Mouse (Mus musculus) small intestine, adult 2 months (tissue): ENCODE data around the gene Opalin.

Experiments used
- CTCF ChIP-seq: fragments of 200-500 bp; IDR thresholded peaks from 2 replicates; pipeline ENCODE4 v1.5.1; 2012; ENCODE audit warnings: low read depth, mild to moderate bottlenecking, control low read depth, inconsistent platforms, low read length, moderate library complexity, mixed read lengths; ENCODE audit not compliant: insufficient replicate concordance, insufficient read length; ENCODE audit errors: extremely low read depth
- POLR2A ChIP-seq: fragments of 200-500 bp; IDR thresholded peaks from 2 replicates; pipeline ENCODE4 v1.6.1; 2012; ENCODE audit warnings: low read depth, mild to moderate bottlenecking, control low read depth, inconsistent platforms, low read length, moderate library complexity

GRCm38 (mm10) chr19:41113911-41114531 lies 37.1 kb upstream of the Opalin start:
- TF ChIP-seq POLR2A (no peak), CTCF (no peak)
